Mouse (Mus musculus): Measurements from ENCODE around the gene Ppfia3. TPM values are rescaled to one million over a fixed set of nuclear protein-coding genes. Genes with fewer than 3 reads are reported as not detected.

Gene Ppfia3
- 0.91 and 2.1 TPM in 2 replicates for polyA plus RNA-seq (2015; fragmentation: Nextera tagmentation; extraction: Ambion mirVana)

DNA sequence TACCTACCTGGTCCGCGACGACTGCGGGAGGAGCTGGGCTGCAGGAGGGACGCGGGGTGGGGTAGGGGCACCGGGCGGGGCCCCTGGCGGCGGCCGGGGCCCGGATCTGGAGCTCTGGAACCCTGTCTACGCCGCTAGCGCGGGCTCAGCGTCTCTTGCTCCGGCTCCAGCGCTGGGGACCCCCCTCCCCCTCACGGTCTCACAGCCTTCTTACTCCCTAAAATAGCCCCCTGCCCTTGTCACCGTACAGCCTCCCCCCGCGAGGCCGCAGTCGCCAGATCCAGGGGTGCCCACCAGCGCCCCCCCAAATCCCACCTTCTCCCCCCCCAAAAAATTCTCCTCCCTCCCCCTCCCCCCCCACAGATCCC, at the start of gene Ppfia3:
Gene Ppfia3, minus strand, starts transcription at position 368 of the 368 bp plus-strand sequence.

DNA sequence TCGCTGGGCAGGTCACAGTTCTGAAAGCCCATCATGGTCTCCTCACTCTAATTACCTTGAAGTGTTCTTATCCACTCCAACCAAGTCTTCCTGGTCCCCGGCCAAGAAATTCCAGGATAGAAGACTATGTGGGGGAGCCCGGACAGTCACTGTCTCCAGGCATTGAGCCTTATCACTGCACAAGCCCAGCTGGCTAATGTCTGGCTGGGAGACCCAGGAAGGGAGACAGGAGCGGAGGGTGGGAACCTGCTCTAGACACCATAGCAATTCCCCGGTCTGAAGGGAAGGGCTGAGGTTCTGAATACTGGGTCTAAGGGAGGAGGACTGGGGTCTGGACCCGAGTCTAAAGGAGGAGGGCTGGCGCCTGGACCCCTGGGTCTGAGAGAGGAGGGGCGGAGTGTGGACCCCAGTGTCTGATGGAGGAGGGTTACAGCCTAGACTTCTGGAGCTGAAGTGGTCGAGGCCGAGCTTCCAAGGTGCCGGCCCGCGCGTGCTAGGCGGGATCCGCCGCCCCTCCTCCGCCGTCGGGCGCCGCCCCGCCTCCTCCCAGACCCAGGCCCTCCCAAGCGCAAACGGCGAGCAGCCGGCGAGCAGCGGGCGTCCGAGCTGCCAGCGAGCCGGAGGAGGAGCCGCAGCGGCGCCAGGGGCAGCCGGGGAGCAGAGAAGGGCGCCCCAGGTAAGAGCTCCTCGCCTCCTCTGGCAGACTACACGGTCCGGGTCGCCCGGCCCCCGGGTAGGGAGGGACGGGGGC, 46.5 kb upstream of the Ppfia3 start, which contains the start of gene Ntf5:
Gene Ntf5, plus strand, starts transcription at position 583 of the 751 bp plus-strand sequence.

DNA sequence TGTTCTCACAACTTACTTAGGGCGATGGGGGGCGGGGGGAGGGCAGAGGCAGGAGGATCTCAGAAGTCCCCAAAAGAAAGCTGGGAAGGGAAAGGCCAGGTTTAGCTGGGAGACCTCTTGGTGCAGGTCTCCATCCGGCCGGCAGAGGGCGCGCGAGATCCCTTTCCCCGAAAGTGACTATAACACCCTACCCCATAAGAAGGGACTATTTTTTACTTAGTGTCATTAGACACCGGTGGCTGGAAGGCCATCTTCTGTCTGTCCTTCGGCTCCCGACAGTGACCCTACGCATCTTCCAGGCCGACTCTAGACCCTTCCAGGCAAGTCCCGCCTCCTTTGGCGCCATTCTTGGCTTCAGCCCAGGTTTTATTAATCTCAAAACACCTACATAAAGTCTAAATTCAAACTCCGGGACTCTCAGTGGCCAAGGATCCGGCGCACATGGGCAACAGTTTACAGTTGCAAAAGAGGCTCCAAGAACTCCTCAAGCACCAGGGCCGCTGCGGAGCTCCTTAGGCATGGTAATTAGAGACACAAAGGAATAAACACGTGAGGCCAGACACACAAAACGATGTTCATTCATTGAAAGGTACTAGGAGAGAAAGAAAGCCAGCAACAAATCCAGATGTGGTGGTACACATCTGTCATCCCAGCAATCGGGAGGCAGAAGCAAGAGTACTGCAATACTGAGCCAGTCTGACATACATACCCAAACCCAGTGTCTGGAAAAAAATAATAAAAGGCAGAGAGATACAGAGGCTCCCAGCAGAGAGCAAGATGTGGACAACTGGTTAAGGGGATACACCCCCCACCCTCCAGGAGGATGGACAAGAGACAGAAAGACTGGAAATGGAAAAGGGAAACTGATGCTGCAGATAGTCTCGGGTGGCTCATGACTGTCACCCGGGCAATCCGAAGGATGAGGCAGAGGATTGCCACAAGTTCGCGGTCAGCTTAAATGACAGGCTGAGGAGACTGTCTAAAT, 38.6 kb upstream of the Ppfia3 start, which contains the start of gene Kcna7:
Gene Kcna7, plus strand, starts transcription at position 563 of the 985 bp plus-strand sequence.

DNA sequence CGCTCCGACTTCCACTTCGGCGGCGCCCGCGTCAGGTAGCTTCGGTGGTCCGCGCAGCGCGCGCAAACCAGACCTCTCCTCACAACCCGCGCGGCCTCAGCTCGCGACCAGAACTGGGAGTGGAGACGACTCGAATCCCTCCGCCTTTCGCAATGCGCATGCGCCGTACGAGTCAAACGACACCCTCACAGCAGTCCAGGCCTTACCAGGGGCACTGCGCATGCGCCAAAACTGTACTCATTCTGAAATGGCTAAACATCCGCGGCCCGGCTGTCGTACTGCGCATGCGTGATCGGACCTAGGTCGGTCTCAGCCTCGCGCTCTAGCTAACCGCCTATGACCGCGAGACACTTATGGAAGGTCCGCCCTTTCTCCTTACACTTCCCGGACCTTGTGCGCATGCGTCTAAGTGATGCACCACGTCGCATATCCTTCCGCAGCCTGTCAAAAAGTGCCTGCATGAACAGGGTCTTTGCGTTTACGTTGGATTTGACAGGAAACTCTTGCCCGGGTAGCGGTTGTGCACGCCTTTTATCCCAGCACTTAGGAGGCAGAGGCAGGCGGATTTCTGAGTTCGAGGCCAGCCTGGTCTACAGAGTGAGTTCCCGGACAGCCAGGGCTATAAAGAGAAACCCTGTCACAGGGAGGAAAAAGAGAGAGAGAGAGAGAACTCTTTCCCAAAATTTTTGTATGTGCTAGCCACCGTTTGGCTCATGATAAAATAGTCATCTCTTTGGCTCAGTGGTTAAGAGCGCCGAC, 28.9 kb upstream of the Ppfia3 start, which contains the start of gene Snrnp70:
Gene Snrnp70, minus strand, starts transcription at position 165 of the 759 bp plus-strand sequence.

DNA sequence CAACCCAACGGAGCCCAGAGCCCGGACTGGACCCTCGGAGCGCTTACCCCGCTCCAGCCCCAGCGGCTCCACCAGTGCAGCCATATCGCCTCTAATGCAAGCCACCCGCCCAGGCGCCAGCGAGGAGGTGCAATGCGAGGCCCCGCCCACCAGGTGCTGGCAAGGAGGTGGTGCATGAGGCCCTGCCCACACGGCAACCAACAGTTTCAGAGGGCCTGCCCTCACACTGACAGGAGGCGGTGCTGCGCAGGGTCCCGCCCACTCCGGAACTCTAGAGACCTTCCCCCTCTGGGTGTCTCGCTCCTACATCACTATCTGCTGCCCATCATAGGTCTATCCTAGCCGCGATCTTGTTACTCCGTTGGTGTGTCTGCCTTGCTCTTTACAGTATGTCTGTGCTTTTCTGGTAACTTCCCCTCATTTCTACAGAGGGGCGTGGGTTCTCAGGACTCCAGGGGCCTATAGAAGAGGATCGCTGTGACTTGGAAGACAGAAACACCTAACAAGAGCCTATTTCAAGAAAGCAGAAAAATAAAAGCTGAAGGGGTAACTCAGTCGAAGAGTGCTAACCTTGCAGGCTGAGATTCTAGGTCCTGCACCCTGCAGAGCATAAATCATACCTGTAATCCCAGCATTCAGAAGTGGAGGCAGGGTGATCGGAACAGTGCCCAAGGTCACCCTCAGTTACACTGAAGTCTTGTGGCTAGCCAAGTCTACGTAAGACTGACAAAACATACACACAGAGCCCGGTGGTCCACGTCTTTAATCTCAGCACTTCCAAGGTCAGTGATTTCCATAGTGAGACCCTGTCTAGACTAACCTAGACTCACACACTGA, 3.9 kb upstream of the Ppfia3 start, which contains the start of gene Lin7b:
Gene Lin7b, minus strand, starts transcription at position 109 of the 837 bp plus-strand sequence.

DNA sequence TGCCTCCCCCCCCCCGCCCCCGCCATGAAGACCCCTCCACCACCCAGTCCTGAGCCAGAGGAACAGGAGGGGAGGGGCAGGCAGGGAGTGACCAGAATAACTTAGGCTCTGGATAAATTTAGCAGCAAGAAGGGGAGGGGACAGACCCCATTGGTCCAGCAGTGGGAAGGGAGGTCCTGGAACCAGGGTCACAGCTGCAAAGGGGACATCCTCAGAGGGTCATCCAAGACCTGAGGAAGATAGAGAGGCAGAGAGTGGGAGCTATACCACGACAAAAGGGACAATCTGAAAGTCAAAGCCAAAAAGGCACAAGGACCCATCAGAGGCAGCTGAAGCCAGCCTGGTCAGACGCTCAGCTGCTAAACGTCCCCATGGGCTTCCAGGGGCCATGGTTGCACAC, 31.8 kb downstream of the Ppfia3 start, which contains the start of gene Hrc:
Gene Hrc, plus strand, starts transcription at position 235 of the 400 bp plus-strand sequence.

DNA sequence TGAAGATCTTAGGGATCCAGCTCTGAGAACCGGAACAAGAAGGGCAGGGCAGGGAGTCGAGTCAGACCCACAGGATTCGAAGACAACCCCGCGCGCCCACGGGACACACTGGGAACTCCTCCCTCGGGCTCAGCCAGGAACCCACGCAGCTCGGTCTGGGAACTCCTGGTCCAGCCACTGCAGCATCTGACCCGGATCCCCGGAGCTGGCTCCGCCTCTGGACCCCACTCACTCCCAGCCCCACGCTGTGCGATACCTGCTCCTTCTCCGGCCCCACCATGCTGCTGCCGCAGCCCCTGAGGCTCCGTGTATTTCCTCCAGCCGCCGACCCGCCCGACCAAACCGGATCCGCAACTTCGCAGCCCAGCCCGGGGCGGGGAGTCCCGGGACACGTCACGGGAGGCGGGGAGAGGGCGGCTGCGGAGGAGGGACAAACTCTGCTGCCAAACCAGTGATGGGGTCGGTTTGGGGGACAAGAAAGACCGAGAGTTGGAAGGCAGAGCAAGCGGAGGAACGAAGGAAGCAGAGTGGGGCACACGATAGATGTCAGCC, 33.3 kb downstream of the Ppfia3 start, which contains the start of gene Trpm4:
Gene Trpm4, minus strand, starts transcription at position 350 of the 552 bp plus-strand sequence.

Other genes with a start within 250 kb of the Ppfia3 start
- gene Rps11, start 242.6 kb downstream of the Ppfia3 start, polyA plus RNA-seq (2015; fragmentation: Nextera tagmentation; extraction: Ambion mirVana), result 1,079 and 1,156 TPM in 2 replicates
- 1,221 and 1,252 TPM in 2 replicates for gene Rpl13a, start 238.3 kb downstream of the Ppfia3 start, polyA plus RNA-seq (2015; fragmentation: Nextera tagmentation; extraction: Ambion mirVana)
- gene Gm45713, start 230.8 kb downstream of the Ppfia3 start, polyA plus RNA-seq (2015; fragmentation: Nextera tagmentation; extraction: Ambion mirVana), result 0.22 and 0.60 TPM in 2 replicates
- gene Flt3l, start 230.6 kb downstream of the Ppfia3 start, polyA plus RNA-seq (2015; fragmentation: Nextera tagmentation; extraction: Ambion mirVana), result 3.5 and 4.9 TPM in 2 replicates
- 52.0 and 54.3 TPM in 2 replicates for gene Pih1d1, start 212.7 kb downstream of the Ppfia3 start, polyA plus RNA-seq (2015; fragmentation: Nextera tagmentation; extraction: Ambion mirVana)
- gene Aldh16a1, start 212.4 kb downstream of the Ppfia3 start, polyA plus RNA-seq (2015; fragmentation: Nextera tagmentation; extraction: Ambion mirVana), result 19.3 and 21.1 TPM in 2 replicates
- 0.08 TPM in 1 of 2 replicates, not detected in the other for gene Slc17a7, start 203.1 kb downstream of the Ppfia3 start, polyA plus RNA-seq (2015; fragmentation: Nextera tagmentation; extraction: Ambion mirVana)
- gene Gfy, start 187.4 kb downstream of the Ppfia3 start, polyA plus RNA-seq (2015; fragmentation: Nextera tagmentation; extraction: Ambion mirVana), result not detected in 2 replicates
- gene Pth2, start 186.0 kb downstream of the Ppfia3 start, polyA plus RNA-seq (2015; fragmentation: Nextera tagmentation; extraction: Ambion mirVana), result not detected in 2 replicates
- gene Ccdc155, start 162.1 kb downstream of the Ppfia3 start, polyA plus RNA-seq (2015; fragmentation: Nextera tagmentation; extraction: Ambion mirVana), result 0.26 and 0.35 TPM in 2 replicates
- gene Dkkl1, start 154.9 kb downstream of the Ppfia3 start, polyA plus RNA-seq (2015; fragmentation: Nextera tagmentation; extraction: Ambion mirVana), result 13.9 and 16.5 TPM in 2 replicates
- gene Tead2, start 151.3 kb downstream of the Ppfia3 start, polyA plus RNA-seq (2015; fragmentation: Nextera tagmentation; extraction: Ambion mirVana), result 39.4 and 41.4 TPM in 2 replicates
- gene Cd37, start 127.9 kb downstream of the Ppfia3 start, polyA plus RNA-seq (2015; fragmentation: Nextera tagmentation; extraction: Ambion mirVana), result 4.2 and 18.7 TPM in 2 replicates
- not detected in 2 replicates for gene Slc6a16, start 125.9 kb downstream of the Ppfia3 start, polyA plus RNA-seq (2015; fragmentation: Nextera tagmentation; extraction: Ambion mirVana)
- not detected in 2 replicates for gene Slc6a21, start 89.5 kb downstream of the Ppfia3 start, polyA plus RNA-seq (2015; fragmentation: Nextera tagmentation; extraction: Ambion mirVana)
- gene Trpm4, start 33.2 kb downstream of the Ppfia3 start, polyA plus RNA-seq (2015; fragmentation: Nextera tagmentation; extraction: Ambion mirVana), result 17.6 and 18.0 TPM in 2 replicates
- gene Hrc, start 31.7 kb downstream of the Ppfia3 start, polyA plus RNA-seq (2015; fragmentation: Nextera tagmentation; extraction: Ambion mirVana), result 0.17 and 0.27 TPM in 2 replicates
- gene Lin7b, start 3.6 kb upstream of the Ppfia3 start, polyA plus RNA-seq (2015; fragmentation: Nextera tagmentation; extraction: Ambion mirVana), result 23.4 and 26.6 TPM in 2 replicates
- gene Snrnp70, start 28.7 kb upstream of the Ppfia3 start, polyA plus RNA-seq (2015; fragmentation: Nextera tagmentation; extraction: Ambion mirVana), result 81.3 and 94.3 TPM in 2 replicates
- 0.28 TPM in 1 of 2 replicates, not detected in the other for gene Kcna7, start 38.6 kb upstream of the Ppfia3 start, polyA plus RNA-seq (2015; fragmentation: Nextera tagmentation; extraction: Ambion mirVana)
- gene Ntf5, start 46.7 kb upstream of the Ppfia3 start, polyA plus RNA-seq (2015; fragmentation: Nextera tagmentation; extraction: Ambion mirVana), result 3.9 and 4.3 TPM in 2 replicates
- gene Lhb, start 53.8 kb upstream of the Ppfia3 start, polyA plus RNA-seq (2015; fragmentation: Nextera tagmentation; extraction: Ambion mirVana), result not detected in 2 replicates
- 58.4 and 71.6 TPM in 2 replicates for gene Gys1, start 67.8 kb upstream of the Ppfia3 start, polyA plus RNA-seq (2015; fragmentation: Nextera tagmentation; extraction: Ambion mirVana)
- 42.6 and 47.1 TPM in 2 replicates for gene Ruvbl2, start 71.1 kb upstream of the Ppfia3 start, polyA plus RNA-seq (2015; fragmentation: Nextera tagmentation; extraction: Ambion mirVana)
- 3,306 and 5,466 TPM in 2 replicates for gene Ftl1, start 92.9 kb upstream of the Ppfia3 start, polyA plus RNA-seq (2015; fragmentation: Nextera tagmentation; extraction: Ambion mirVana)
- gene Bax, start 99.9 kb upstream of the Ppfia3 start, polyA plus RNA-seq (2015; fragmentation: Nextera tagmentation; extraction: Ambion mirVana), result 169 and 185 TPM in 2 replicates
- gene Tulp2, start 114.9 kb upstream of the Ppfia3 start, polyA plus RNA-seq (2015; fragmentation: Nextera tagmentation; extraction: Ambion mirVana), result 0.48 and 0.69 TPM in 2 replicates
- gene Gm45808, start 119.8 kb upstream of the Ppfia3 start, polyA plus RNA-seq (2015; fragmentation: Nextera tagmentation; extraction: Ambion mirVana), result not detected in 2 replicates
- 2.6 and 3.0 TPM in 2 replicates for gene Dhdh, start 121.8 kb upstream of the Ppfia3 start, polyA plus RNA-seq (2015; fragmentation: Nextera tagmentation; extraction: Ambion mirVana)
- 170 and 174 TPM in 2 replicates for gene Nucb1, start 143.4 kb upstream of the Ppfia3 start, polyA plus RNA-seq (2015; fragmentation: Nextera tagmentation; extraction: Ambion mirVana)
- gene Ppp1r15a, start 159.2 kb upstream of the Ppfia3 start, polyA plus RNA-seq (2015; fragmentation: Nextera tagmentation; extraction: Ambion mirVana), result 18.5 and 26.0 TPM in 2 replicates
- gene Plekha4, start 159.3 kb upstream of the Ppfia3 start, polyA plus RNA-seq (2015; fragmentation: Nextera tagmentation; extraction: Ambion mirVana), result 2.5 and 2.8 TPM in 2 replicates
- 15.2 and 15.7 TPM in 2 replicates for gene Hsd17b14, start 187.9 kb upstream of the Ppfia3 start, polyA plus RNA-seq (2015; fragmentation: Nextera tagmentation; extraction: Ambion mirVana)
- gene Bcat2, start 203.1 kb upstream of the Ppfia3 start, polyA plus RNA-seq (2015; fragmentation: Nextera tagmentation; extraction: Ambion mirVana), result 28.3 TPM in 2 replicates
- gene Fgf21, start 248.5 kb upstream of the Ppfia3 start, polyA plus RNA-seq (2015; fragmentation: Nextera tagmentation; extraction: Ambion mirVana), result 0.17 and 0.23 TPM in 2 replicates

Data from urinary bladder, postnatal 0 days (tissue).